Mouse (Mus musculus): ENCODE data around the gene Cfdp1. TPM values are rescaled to one million over a fixed set of nuclear protein-coding genes. Genes with fewer than 3 reads are reported as not detected.

The Cfdp1 gene
- 193 and 203 TPM in 2 replicates for polyA plus RNA-seq (2015; fragmentation: Nextera tagmentation; extraction: Ambion mirVana)

DNA sequence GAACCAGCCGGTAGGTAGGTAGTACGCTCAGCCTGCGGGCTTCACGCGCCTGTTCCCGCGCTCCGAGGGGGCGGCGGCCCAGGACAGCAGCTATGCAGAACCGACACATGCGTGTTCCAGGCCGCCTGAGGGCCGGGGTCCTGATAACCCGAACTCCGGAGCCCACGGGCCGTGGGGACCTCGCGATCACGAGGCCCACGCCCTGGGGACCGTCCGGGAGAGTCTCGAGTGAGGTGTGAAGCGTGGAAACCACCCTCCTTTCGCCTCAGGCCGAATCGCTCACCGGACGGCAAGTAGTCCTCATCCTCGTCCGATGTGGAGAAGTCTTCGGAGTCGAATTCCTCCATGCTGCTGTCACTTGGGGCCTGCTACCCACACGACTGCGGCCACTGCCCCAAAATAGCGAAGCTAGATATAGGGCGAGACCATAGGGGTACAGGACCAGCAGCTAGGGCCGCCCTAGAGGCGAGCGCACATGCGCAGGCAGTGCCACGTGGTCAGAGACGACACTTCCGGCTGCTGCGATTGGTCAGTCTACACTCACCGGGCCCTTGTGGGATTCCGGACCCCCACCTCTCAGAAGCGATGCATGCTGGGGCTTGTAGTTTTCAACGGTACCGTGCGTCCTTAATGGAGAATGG lies at the start of gene Cfdp1:
TSS of gene Cfdp1 (minus strand) at position 431 of the 641 bp plus-strand sequence.
- Histone ChIP-seq H3K4me2 (ENCODE audit: low read depth, low read length) (peak within 1 kb of the TSS; percentile 98), H3K9ac (ENCODE audit: low read length) (peak within 1 kb of the TSS; percentile 95), H3K36me3 (ENCODE audit: control insufficient read depth, insufficient read depth, low read length) (no peaks in the 10 kb centered on the region), H3K27ac (ENCODE audit: low read length) (peak within 1 kb of the TSS; percentile 7; the same call in 1 of the 2 replicates), H3K4me3 (ENCODE audit: low read length) (peak within 1 kb of the TSS; percentile 98), H3K9me3 (ENCODE audit: control insufficient read depth, low read length) (no peaks in the 10 kb centered on the region), H3K4me1 (replicated peaks; ENCODE audit: control insufficient read depth, insufficient read depth, low read length) (peaks cover 10% of the 10 kb centered on the region), H3K27me3 (ENCODE audit: control insufficient read depth, insufficient read depth, low read depth, low read length) (no peaks in the 10 kb centered on the region)
- peak; percentile 100 for ATAC-seq (ENCODE audit: low read depth)
- under 1% methylated on average over 53 of the region's 53 CpGs for WGBS

DNA sequence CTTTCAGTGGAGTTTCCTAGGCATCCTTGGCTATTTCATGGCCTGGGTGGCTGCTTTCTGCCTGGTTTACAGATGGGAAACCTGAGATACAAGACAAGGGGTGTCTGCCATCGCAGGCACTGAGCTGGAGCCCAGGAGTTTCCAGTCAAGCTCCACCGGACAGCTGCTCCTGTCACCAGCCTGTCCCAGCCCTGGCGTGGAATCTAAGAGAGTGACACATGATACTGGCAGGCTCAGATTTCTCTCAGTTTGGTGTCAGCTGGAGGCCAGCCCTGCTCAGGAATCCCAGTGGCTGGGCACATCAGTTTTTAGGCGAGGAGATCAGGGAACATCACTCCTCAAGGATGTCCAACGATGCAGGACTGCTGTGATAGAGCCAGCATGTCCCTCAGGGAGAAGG lies 48.0 kb upstream of the Cfdp1 start:
- H3K4me3 ChIP-seq (ENCODE audit: low read length) = no peak overlapping the region
- 9% methylated on average over 5 of the region's 5 CpGs for WGBS
- H3K27me3 ChIP-seq (ENCODE audit: control insufficient read depth, insufficient read depth, low read depth, low read length) = no peaks in the 10 kb centered on the region
- H3K27ac ChIP-seq (ENCODE audit: low read length) = no peak overlapping the region
- H3K4me1 ChIP-seq (replicated peaks; ENCODE audit: control insufficient read depth, insufficient read depth, low read length) = 0 out of 2 replicates have a peak, but pooled peaks cover 2% of the 10 kb centered on the region
- H3K9me3 ChIP-seq (ENCODE audit: control insufficient read depth, low read length) = no peaks in the 10 kb centered on the region
- ATAC-seq (ENCODE audit: low read depth) = no peak
- H3K4me2 ChIP-seq (ENCODE audit: low read depth, low read length) = no peak overlapping the region
- H3K9ac ChIP-seq (ENCODE audit: low read length) = no peak overlapping the region
- H3K36me3 ChIP-seq (ENCODE audit: control insufficient read depth, insufficient read depth, low read length) = no peaks in the 10 kb centered on the region

DNA sequence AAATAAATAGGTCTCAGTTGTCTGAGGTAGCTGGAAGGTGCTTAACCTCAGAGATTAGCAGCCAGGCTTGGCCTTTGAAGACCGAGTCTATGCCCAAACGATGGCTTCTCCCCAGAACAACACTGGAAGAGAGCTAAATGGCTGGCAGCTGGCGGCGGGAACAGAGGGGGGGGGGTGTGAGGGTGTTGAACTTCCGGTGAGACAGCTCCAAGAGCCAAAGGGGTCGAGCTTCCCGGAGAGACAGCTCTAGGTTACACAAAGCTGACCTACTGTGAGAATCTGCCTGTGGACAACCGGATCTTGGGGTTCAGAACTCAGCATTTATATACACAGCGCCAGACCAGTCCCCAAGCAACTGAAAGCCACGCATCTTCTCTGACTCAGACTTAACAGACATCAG lies 44.5 kb upstream of the Cfdp1 start:
- no peak overlapping the region for H3K9ac ChIP-seq (ENCODE audit: low read length)
- no peak overlapping the region for H3K27ac ChIP-seq (ENCODE audit: low read length)
- H3K4me2 ChIP-seq (ENCODE audit: low read depth, low read length) = no peak overlapping the region
- H3K27me3 ChIP-seq (ENCODE audit: control insufficient read depth, insufficient read depth, low read depth, low read length) = no peaks in the 10 kb centered on the region
- ATAC-seq (ENCODE audit: low read depth) = peak; percentile 57
- 20% methylated on average over 10 of the region's 10 CpGs for WGBS
- H3K36me3 ChIP-seq (ENCODE audit: control insufficient read depth, insufficient read depth, low read length) = no peaks in the 10 kb centered on the region
- 0 out of 2 replicates have a peak, but pooled peaks cover 2% of the 10 kb centered on the region for H3K4me1 ChIP-seq (replicated peaks; ENCODE audit: control insufficient read depth, insufficient read depth, low read length)
- no peaks in the 10 kb centered on the region for H3K9me3 ChIP-seq (ENCODE audit: control insufficient read depth, low read length)
- H3K4me3 ChIP-seq (ENCODE audit: low read length) = no peak overlapping the region

DNA sequence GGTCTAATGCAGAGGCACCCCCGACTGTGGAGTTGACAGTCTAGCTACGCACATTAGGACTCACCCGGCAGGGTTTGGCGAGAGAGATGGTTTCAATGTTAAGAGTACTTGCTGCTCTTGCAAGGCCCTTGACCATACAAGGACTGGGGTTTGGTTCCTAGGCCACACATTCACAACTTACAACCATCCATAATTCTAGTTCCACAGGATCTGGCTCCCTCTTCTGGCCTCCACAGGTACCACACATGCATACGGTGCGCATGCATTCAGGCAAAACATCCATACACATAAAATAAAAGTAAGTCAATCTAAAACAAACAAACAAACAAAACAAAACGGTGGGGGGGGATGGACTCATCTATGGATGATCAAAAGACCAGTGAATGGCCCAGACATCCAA lies 40.9 kb upstream of the Cfdp1 start:
- H3K9ac ChIP-seq (ENCODE audit: low read length) = no peak overlapping the region
- no peak overlapping the region for H3K4me3 ChIP-seq (ENCODE audit: low read length)
- H3K27me3 ChIP-seq (ENCODE audit: control insufficient read depth, insufficient read depth, low read depth, low read length) = peaks cover 13% of the 10 kb centered on the region
- ATAC-seq (ENCODE audit: low read depth) = no peak
- peaks cover 22% of the 10 kb centered on the region for H3K4me1 ChIP-seq (replicated peaks; ENCODE audit: control insufficient read depth, insufficient read depth, low read length)
- no peaks in the 10 kb centered on the region for H3K36me3 ChIP-seq (ENCODE audit: control insufficient read depth, insufficient read depth, low read length)
- no peak overlapping the region for H3K4me2 ChIP-seq (ENCODE audit: low read depth, low read length)
- no peaks in the 10 kb centered on the region for H3K9me3 ChIP-seq (ENCODE audit: control insufficient read depth, low read length)
- WGBS = 86% methylated on average over 7 of the region's 7 CpGs
- no peak overlapping the region for H3K27ac ChIP-seq (ENCODE audit: low read length)

DNA sequence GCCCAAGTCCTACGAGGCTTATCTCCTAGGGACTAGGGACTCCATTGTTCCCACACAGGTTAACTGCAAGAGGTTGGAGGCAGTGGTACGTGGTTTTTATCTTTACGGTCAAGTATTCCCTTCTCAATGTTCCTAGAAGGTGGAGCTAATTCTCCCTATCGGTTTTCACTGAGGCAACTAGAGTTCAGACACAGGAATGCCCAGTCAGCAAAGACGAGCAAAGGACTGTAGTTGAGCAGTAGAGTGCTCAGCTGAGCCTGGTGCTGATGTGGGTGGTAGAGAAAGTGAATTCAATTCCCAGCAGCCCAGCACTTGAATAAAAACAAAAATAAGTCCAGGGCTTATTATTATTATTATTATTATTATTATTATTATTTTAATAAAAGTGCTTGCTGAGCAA lies 38.5 kb upstream of the Cfdp1 start:
- H3K4me2 ChIP-seq (ENCODE audit: low read depth, low read length) = no peak overlapping the region
- no peak for ATAC-seq (ENCODE audit: low read depth)
- H3K27ac ChIP-seq (ENCODE audit: low read length) = peak overlapping the region; percentile 81; the same call in 1 of the 2 replicates
- H3K9me3 ChIP-seq (ENCODE audit: control insufficient read depth, low read length) = no peaks in the 10 kb centered on the region
- peaks cover 31% of the 10 kb centered on the region for H3K4me1 ChIP-seq (replicated peaks; ENCODE audit: control insufficient read depth, insufficient read depth, low read length)
- 43% methylated on average over 5 of the region's 5 CpGs for WGBS
- peaks cover 22% of the 10 kb centered on the region for H3K27me3 ChIP-seq (ENCODE audit: control insufficient read depth, insufficient read depth, low read depth, low read length)
- H3K36me3 ChIP-seq (ENCODE audit: control insufficient read depth, insufficient read depth, low read length) = no peaks in the 10 kb centered on the region
- no peak overlapping the region for H3K9ac ChIP-seq (ENCODE audit: low read length)
- H3K4me3 ChIP-seq (ENCODE audit: low read length) = no peak overlapping the region

DNA sequence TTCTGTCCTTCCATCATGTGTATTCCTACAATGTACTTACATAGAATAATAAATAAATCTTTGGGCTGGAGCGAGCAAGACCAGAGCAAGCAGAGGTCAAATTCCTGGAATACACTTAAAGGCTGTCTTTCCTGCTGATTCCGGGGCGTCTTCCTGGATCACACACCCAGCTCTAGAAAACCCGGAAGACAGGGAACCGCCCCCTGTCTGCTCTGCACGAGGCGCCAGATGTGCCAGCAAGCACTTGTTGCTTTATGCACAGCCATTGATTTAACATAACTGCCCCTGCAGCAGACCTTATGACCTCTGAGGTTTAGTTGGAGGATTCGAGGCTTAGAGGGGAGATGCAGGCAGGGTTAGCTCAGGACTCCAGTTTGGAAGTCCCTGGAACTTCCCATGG lies 37.9 kb upstream of the Cfdp1 start:
- H3K4me1 ChIP-seq (replicated peaks; ENCODE audit: control insufficient read depth, insufficient read depth, low read length) = peaks cover 31% of the 10 kb centered on the region
- H3K27ac ChIP-seq (ENCODE audit: low read length) = peak overlapping the region; percentile 81; the same call in 1 of the 2 replicates
- H3K36me3 ChIP-seq (ENCODE audit: control insufficient read depth, insufficient read depth, low read length) = no peaks in the 10 kb centered on the region
- no peaks in the 10 kb centered on the region for H3K9me3 ChIP-seq (ENCODE audit: control insufficient read depth, low read length)
- H3K9ac ChIP-seq (ENCODE audit: low read length) = no peak overlapping the region
- no peak overlapping the region for H3K4me2 ChIP-seq (ENCODE audit: low read depth, low read length)
- H3K27me3 ChIP-seq (ENCODE audit: control insufficient read depth, insufficient read depth, low read depth, low read length) = peaks cover 22% of the 10 kb centered on the region
- no peak overlapping the region for H3K4me3 ChIP-seq (ENCODE audit: low read length)
- WGBS = 11% methylated on average over 8 of the region's 8 CpGs
- no peak for ATAC-seq (ENCODE audit: low read depth)

DNA sequence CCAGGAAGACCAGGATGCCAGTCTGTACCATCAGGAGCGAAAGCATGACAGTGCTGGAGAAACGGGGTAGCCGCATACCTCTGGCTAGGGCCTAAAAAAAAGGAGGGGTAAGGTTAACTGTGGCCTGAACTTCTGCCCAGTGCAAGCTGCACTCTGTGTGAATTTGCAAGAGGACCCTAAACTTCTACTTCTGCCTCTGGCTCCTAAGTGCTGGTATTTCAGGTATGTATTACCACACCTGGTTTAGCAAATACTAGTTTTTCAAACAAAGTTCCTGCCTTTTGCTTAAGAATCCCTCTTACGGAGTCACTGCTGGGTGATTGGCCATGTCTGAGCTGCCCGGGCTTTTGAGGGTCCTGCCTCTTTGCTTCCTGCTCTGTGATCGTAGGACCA lies 36.8 kb upstream of the Cfdp1 start:
- peaks cover 22% of the 10 kb centered on the region for H3K27me3 ChIP-seq (ENCODE audit: control insufficient read depth, insufficient read depth, low read depth, low read length)
- WGBS = 44% methylated on average over 6 of the region's 6 CpGs

DNA sequence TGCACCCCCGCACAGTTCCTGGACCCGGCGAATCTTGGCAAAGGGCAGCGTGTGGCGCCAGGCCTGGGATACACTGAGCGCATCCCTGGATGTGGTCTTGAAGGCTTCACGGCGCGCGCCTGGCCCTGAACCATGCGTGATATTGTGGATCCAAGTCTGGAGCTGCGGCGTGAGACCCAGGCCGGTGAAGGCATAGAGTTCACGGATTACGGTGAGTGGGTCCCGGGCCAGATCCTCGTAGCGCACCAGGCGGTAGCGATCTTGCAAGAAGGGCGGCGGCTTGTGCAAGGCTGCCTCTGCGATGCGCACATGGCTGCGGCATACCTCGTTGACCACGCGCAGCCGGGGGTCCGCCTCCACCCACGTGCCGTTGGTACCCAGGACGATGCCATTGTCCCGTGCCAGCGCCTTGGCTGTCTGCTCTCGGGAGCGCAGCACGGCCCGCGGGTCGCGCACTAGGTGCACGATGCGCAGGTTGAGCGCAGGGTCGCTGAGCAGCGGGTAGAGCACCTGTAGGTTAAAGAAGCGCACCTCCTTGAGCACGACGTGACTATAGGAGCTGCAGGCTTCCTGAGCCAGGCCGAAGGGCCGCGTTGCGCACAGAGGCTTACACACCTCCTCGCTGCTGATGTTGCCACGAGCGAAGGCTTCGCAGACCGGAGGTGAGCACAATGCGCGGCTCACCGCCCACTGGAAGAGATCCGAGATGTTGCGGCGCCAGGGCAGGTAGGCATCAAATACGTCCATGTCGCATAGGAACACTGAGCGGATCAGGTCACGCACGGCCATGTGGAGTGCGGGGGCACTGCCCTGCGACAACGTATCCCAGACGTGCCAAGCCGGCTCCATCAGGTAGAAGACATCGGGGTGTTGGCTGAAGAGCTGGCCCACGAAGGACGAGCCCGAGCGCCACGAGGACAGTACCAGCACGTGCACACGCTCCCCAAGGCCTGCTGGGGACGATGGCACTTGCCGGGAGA lies 36.1 kb upstream of the Cfdp1 start:
- peaks cover 31% of the 10 kb centered on the region for H3K4me1 ChIP-seq (replicated peaks; ENCODE audit: control insufficient read depth, insufficient read depth, low read length)
- ATAC-seq (ENCODE audit: low read depth) = peak; percentile 32
- peak overlapping the region; percentile 48 for H3K9ac ChIP-seq (ENCODE audit: low read length)
- H3K4me2 ChIP-seq (ENCODE audit: low read depth, low read length) = peak overlapping the region; percentile 56
- WGBS = 11% methylated on average over 86 of the region's 86 CpGs
- H3K4me3 ChIP-seq (ENCODE audit: low read length) = peak overlapping the region; percentile 36
- no peaks in the 10 kb centered on the region for H3K36me3 ChIP-seq (ENCODE audit: control insufficient read depth, insufficient read depth, low read length)
- peaks cover 22% of the 10 kb centered on the region for H3K27me3 ChIP-seq (ENCODE audit: control insufficient read depth, insufficient read depth, low read depth, low read length)
- peak overlapping the region; percentile 81 for H3K27ac ChIP-seq (ENCODE audit: low read length)
- H3K9me3 ChIP-seq (ENCODE audit: control insufficient read depth, low read length) = no peaks in the 10 kb centered on the region

More for the DNA sequence above, 36.8 kb upstream of the Cfdp1 start:
- Histone ChIP-seq H3K9me3 (ENCODE audit: control insufficient read depth, low read length) (no peaks in the 10 kb centered on the region), H3K27ac (ENCODE audit: low read length) (peak overlapping the region; percentile 81), H3K4me2 (ENCODE audit: low read depth, low read length) (peak overlapping the region; percentile 56), H3K4me3 (ENCODE audit: low read length) (peak overlapping the region; percentile 36; the same call in 1 of the 2 replicates), H3K36me3 (ENCODE audit: control insufficient read depth, insufficient read depth, low read length) (no peaks in the 10 kb centered on the region), H3K4me1 (replicated peaks; ENCODE audit: control insufficient read depth, insufficient read depth, low read length) (peaks cover 31% of the 10 kb centered on the region), H3K9ac (ENCODE audit: low read length) (peak overlapping the region; percentile 48)
- ATAC-seq (ENCODE audit: low read depth) = peak; percentile 79

DNA sequence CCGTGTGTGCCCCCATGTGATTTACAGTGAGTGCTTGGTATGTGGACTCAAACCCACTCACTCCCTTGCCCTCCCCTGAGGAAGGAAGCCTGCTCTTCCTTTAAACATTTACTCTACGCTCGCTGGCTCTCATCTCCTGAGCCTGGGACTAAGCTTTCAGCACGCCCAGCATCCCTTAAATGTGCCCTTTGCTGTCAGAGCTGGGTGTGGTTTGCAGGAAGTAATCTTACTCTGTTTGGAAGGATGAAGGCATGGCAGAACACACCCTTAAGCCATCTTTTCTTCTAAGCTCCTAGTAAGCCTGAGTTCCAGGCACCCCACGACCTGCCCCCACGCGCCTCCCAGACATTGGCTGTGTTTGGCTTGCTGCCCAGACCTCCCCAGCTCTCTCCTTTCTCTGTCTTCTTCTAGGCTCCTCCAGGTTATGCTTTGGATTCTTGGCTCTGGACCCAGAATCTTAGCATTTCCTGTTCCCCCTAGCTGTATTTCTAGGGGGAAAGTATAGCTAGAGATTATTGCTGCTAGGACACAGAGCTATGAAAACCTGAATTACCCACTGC lies 34.1 kb upstream of the Cfdp1 start:
- no peak overlapping the region for H3K4me3 ChIP-seq (ENCODE audit: low read length)
- 10% methylated on average over 7 of the region's 7 CpGs for WGBS
- ATAC-seq (ENCODE audit: low read depth) = peak; percentile 35; the same call in 1 of the 2 replicates
- H3K27me3 ChIP-seq (ENCODE audit: control insufficient read depth, insufficient read depth, low read depth, low read length) = peaks cover 22% of the 10 kb centered on the region
- H3K36me3 ChIP-seq (ENCODE audit: control insufficient read depth, insufficient read depth, low read length) = no peaks in the 10 kb centered on the region
- no peak overlapping the region for H3K9ac ChIP-seq (ENCODE audit: low read length)
- no peak overlapping the region for H3K4me2 ChIP-seq (ENCODE audit: low read depth, low read length)
- H3K9me3 ChIP-seq (ENCODE audit: control insufficient read depth, low read length) = no peaks in the 10 kb centered on the region
- H3K27ac ChIP-seq (ENCODE audit: low read length) = peak overlapping the region; percentile 47
- peaks cover 31% of the 10 kb centered on the region for H3K4me1 ChIP-seq (replicated peaks; ENCODE audit: control insufficient read depth, insufficient read depth, low read length)

Data from lung, embryonic 16.5 days (tissue).